Mouse (Mus musculus) myocyte (in vitro differentiated cells): ENCODE measurements around the gene Pum2.

ENCODE experiments used
- E2F4 ChIP-seq: IDR thresholded peaks from one replicate; pipeline ENCODE4 v1.6.1; 2011; ENCODE audit warnings: mild to moderate bottlenecking, control low read depth, moderate library complexity; ENCODE audit not compliant: insufficient read depth
- MYOD1 ChIP-seq, 3 experiments: IDR thresholded peaks; one replicate each; pipeline ENCODE4 v1.6.1; 2011; ENCODE audit warnings: control low read depth in 2 of 3, low read depth in 2 of 3, mild to moderate bottlenecking in 2 of 3, moderate library complexity in 1 of 3; ENCODE audit not compliant: insufficient read length in 2 of 3, control insufficient read depth in 1 of 3
- POLR2A ChIP-seq: IDR thresholded peaks from one replicate; pipeline ENCODE4 v1.6.1; 2011; ENCODE audit warnings: low read depth, mild to moderate bottlenecking, control low read depth, moderate library complexity; ENCODE audit not compliant: insufficient read length
- SRF ChIP-seq: IDR thresholded peaks from one replicate; pipeline ENCODE4 v1.6.1; 2011; ENCODE audit warnings: low read depth; ENCODE audit not compliant: control insufficient read depth, insufficient read length

DNA sequence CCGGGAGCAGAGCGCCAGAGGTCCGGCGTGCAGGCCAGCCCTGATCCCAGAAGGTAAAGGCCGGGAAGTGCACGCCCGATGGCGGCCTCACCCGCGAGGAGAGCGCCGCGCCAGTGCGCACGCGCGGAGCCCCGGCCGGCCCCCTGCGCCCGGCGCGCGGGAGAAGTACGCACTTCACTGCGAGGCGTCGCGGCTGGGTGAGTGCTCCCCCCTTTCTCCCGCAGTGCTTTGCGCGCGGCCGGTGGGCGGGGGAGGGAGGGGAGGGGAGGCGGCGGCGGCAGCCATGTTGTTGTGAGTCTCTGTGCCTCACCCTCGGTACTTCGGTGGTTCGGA is at the start of gene Pum2:
- TF ChIP-seq POLR2A (peak; percentile 99), MYOD1 (IDR thresholded peaks at IDR 0.05; ENCODE audit: control insufficient read depth in 1 of 3, insufficient read length in 2 of 3, low read depth in 2 of 3) (peak in 1 of 3 experiments; percentile 29), E2F4 (peak; percentile 63), SRF (peak; percentile 20)
